Mouse (Mus musculus) hindbrain, postnatal 0 days (tissue): ENCODE measurements around the gene Best2. TPM values are rescaled to one million over a fixed set of nuclear protein-coding genes. Genes with fewer than 3 reads are reported as not detected.

Experiments
- ATAC-seq: fragments of 200-750 bp; cut with Nextera tagmentation; 2 replicates; pipeline ENCODE4 v1.8.0; 2017; ENCODE audit warnings: mild to moderate bottlenecking, moderate TSS enrichment, moderate library complexity
- DNase-seq: peaks from one replicate; pipeline ENCODE4 v3.0.0-alpha.2; 2015; ENCODE audit warnings: low spot score
- H3K27ac ChIP-seq: fragments of 300-500 bp; sonication (generic); 2 replicates; pipeline ENCODE4 v1.5.1; 2014; ENCODE audit warnings: mild to moderate bottlenecking
- H3K27me3 ChIP-seq: fragments of 300-500 bp; sonication (generic); 2 replicates; pipeline ENCODE4 v1.6.1; 2014; ENCODE audit warnings: low read length, mixed read lengths; ENCODE audit not compliant: insufficient read depth
- H3K36me3 ChIP-seq: fragments of 300-500 bp; sonication (generic); 2 replicates; pipeline ENCODE4 v1.6.1; 2014; ENCODE audit warnings: low read length, mixed read lengths; ENCODE audit not compliant: insufficient read depth
- H3K4me1 ChIP-seq: fragments of 300-500 bp; sonication (generic); 2 replicates; pipeline ENCODE4 v1.6.1; 2014; ENCODE audit warnings: antibody characterized with exemption, low read length, mixed read lengths; ENCODE audit not compliant: insufficient read depth
- H3K4me2 ChIP-seq: fragments of 300-500 bp; sonication (generic); 2 replicates; pipeline ENCODE4 v1.6.1; 2014; ENCODE audit warnings: low read depth, mild to moderate bottlenecking, low read length, moderate library complexity, mixed read lengths
- H3K4me3 ChIP-seq: fragments of 300-500 bp; sonication (generic); 2 replicates; pipeline ENCODE4 v1.5.1; 2014; ENCODE audit warnings: low read length
- H3K9ac ChIP-seq: fragments of 300-500 bp; sonication (generic); replicated peaks from 2 replicates; pipeline ENCODE4 v1.6.1; 2014; ENCODE audit warnings: mild to moderate bottlenecking, low read length, moderate library complexity, mixed read lengths
- H3K9me3 ChIP-seq: fragments of 300-500 bp; sonication (generic); 2 replicates; pipeline ENCODE4 v1.6.1; 2016; ENCODE audit warnings: low read length, mixed read lengths
- CTCF ChIP-seq: IDR thresholded peaks from 2 replicates; pipeline ENCODE4 v1.5.1; 2016; ENCODE audit warnings: antibody characterized with exemption, control low read depth, low read depth
- WGBS: fragments of 180-500 bp; shearing (Covaris S2); extraction: QIAGEN DNeasy Blood & Tissue Kit; methylation state at CpG from one replicate; pipeline ENCODE4 v1.1.7; 2014; 5-methylcytosine and 5-hydroxymethylcytosine counted together
- polyA plus RNA-seq: library from polyadenylated mRNA; unstranded; fragments of >200 nt; fragmentation: Nextera tagmentation; extraction: Ambion mirVana; gene quantifications from 2 replicates; pipeline ENCODE4 v1.2.1, GENCODE M21; 2015
- total RNA-seq: library from RNA; depleted of rRNA; stranded (reverse); fragments of >200 nt; gene quantifications from 2 replicates; pipeline ENCODE4 v1.2.3, GENCODE M21; 2014

Best2 gene
- total and polyA plus RNA-seq, 2 experiments from 2014 or later = 0.26 TPM; not detected in 1

- no peaks in the 10 kb centered on the region for H3K27me3 ChIP-seq
- 16% methylated on average over 15 of the region's 15 CpGs for WGBS
- no peak overlapping the region; the same call in 1 of the 2 replicates for H3K9ac ChIP-seq
- H3K9me3 ChIP-seq = no peaks in the 10 kb centered on the region
- ATAC-seq (no peak), DNase-seq (no peak)
- peak overlapping the region; percentile 84 for H3K4me2 ChIP-seq
- H3K4me1 ChIP-seq = peaks cover 16% of the 10 kb centered on the region
- H3K4me3 ChIP-seq = peak overlapping the region; percentile 61; the same call in 1 of the 2 replicates
- TF ChIP-seq CTCF = no peak
- no peak overlapping the region for H3K27ac ChIP-seq
- no peaks in the 10 kb centered on the region for H3K36me3 ChIP-seq
These were observed 25.0 kb downstream of the Best2 start for GRCm38 (mm10) chr8:84989311-84989731.

GRCm38 (mm10) chr8:84987903-84988302 lies 26.4 kb downstream of the Best2 start:
- ATAC-seq (no peak), DNase-seq (no peak)
- 71% methylated on average over 2 of the region's 2 CpGs for WGBS
- no peaks in the 10 kb centered on the region for H3K9me3 ChIP-seq
- no peaks in the 10 kb centered on the region for H3K27me3 ChIP-seq
- no peak for TF ChIP-seq CTCF
- H3K9ac ChIP-seq = no peak overlapping the region
- no peak overlapping the region for H3K27ac ChIP-seq
- no peaks in the 10 kb centered on the region for H3K36me3 ChIP-seq
- H3K4me2 ChIP-seq = no peak overlapping the region
- H3K4me1 ChIP-seq = peaks cover 16% of the 10 kb centered on the region
- H3K4me3 ChIP-seq = no peak overlapping the region

- Histone ChIP-seq H3K4me2 (no peak overlapping the region), H3K4me3 (no peak overlapping the region), H3K9me3 (no peaks in the 10 kb centered on the region), H3K27me3 (no peaks in the 10 kb centered on the region), H3K9ac (no peak overlapping the region), H3K36me3 (no peaks in the 10 kb centered on the region), H3K4me1 (peaks cover 16% of the 10 kb centered on the region), H3K27ac (no peak overlapping the region)
- DNase-seq (no peak), ATAC-seq (no peak)
- 82% methylated on average over 5 of the region's 5 CpGs for WGBS
- no peak for TF ChIP-seq CTCF
These were observed 26.9 kb downstream of the Best2 start for GRCm38 (mm10) chr8:84987388-84987787.

GRCm38 (mm10) chr8:84986379-84986945 lies 27.9 kb downstream of the Best2 start:
- peak overlapping the region; percentile 99 for H3K4me2 ChIP-seq
- H3K9me3 ChIP-seq = no peaks in the 10 kb centered on the region
- H3K4me3 ChIP-seq = peak overlapping the region; percentile 51; the same call in 1 of the 2 replicates
- no peaks in the 10 kb centered on the region for H3K36me3 ChIP-seq
- H3K4me1 ChIP-seq = peaks cover 16% of the 10 kb centered on the region
- no peak for TF ChIP-seq CTCF
- ATAC-seq (no peak), DNase-seq (no peak)
- H3K27me3 ChIP-seq = no peaks in the 10 kb centered on the region
- 33% methylated on average over 8 of the region's 8 CpGs for WGBS
- H3K27ac ChIP-seq = peak overlapping the region; percentile 75
- H3K9ac ChIP-seq = peak overlapping the region; percentile 52; the same call in 1 of the 2 replicates

- H3K9ac ChIP-seq = peak overlapping the region; percentile 52
- peaks cover 17% of the 10 kb centered on the region for H3K4me1 ChIP-seq
- no peak for TF ChIP-seq CTCF
- H3K27me3 ChIP-seq = no peaks in the 10 kb centered on the region
- DNase-seq = peak; percentile 93
- H3K36me3 ChIP-seq = no peaks in the 10 kb centered on the region
- H3K4me3 ChIP-seq = peak overlapping the region; percentile 51
- H3K9me3 ChIP-seq = no peaks in the 10 kb centered on the region
- WGBS = under 1% methylated on average over 53 of the region's 53 CpGs
- peak overlapping the region; percentile 75 for H3K27ac ChIP-seq
- peak; percentile 68 for ATAC-seq
- H3K4me2 ChIP-seq = peak overlapping the region; percentile 99
These were observed 28.5 kb downstream of the Best2 start for GRCm38 (mm10) chr8:84985684-84986378.

GRCm38 (mm10) chr8:84985049-84985683 lies 29.2 kb downstream of the Best2 start:
- Histone ChIP-seq H3K4me2 (peak overlapping the region; percentile 99), H3K4me1 (peaks cover 21% of the 10 kb centered on the region), H3K27me3 (no peaks in the 10 kb centered on the region), H3K9ac (peak overlapping the region; percentile 52), H3K9me3 (no peaks in the 10 kb centered on the region), H3K36me3 (no peaks in the 10 kb centered on the region), H3K4me3 (peak overlapping the region; percentile 51), H3K27ac (peak overlapping the region; percentile 75)
- ATAC-seq (no peak), DNase-seq (no peak)
- WGBS = 1% methylated on average over 23 of the region's 23 CpGs
- TF ChIP-seq CTCF = no peak
